Mouse (Mus musculus): ENCODE measurements around the gene Rnf111.

DNA sequence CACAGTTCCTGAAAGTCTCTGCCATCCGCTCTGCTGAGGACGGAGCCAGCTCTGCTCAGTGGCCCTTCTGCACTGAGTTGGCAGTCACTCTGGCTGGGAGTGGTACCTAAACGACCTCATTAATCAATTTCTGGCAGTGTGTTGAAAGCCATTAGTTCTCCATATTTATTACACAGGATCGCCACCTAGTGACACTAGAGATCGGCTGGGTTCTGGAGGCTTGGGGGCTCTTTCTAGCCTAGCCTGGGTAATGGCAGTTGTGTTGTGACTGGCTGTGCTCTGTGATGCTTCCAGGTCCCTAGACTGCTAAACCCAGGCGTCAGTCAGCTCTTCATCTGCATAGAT is 111.0 kb downstream of the Rnf111 start:
- TF ChIP-seq POLR2A (IDR thresholded peaks at IDR 0.05; ENCODE audit: low read depth, low read length) (no peak), CTCF (IDR thresholded peaks at IDR 0.05; ENCODE audit: borderline replicate concordance, insufficient read depth, low read length) (no peak)

Measured in embryonic fibroblast, embryonic 13.5 days (primary cell).